Mouse (Mus musculus): ENCODE measurements around the gene Tbc1d10c. TPM values are rescaled to one million over a fixed set of nuclear protein-coding genes. Genes with fewer than 3 reads are reported as not detected.

Gene Tbc1d10c
- polyA plus RNA-seq, 1 experiment from 2014 or later: 8.1 TPM

- Histone ChIP-seq H3K9me3 (replicated peaks; ENCODE audit: control insufficient read depth, low read length) (no peaks in the 10 kb centered on the region), H3K4me2 (ENCODE audit: low read depth, low read length) (no peak overlapping the region), H3K4me1 (ENCODE audit: control insufficient read depth, low read depth, low read length) (peaks cover 39% of the 10 kb centered on the region), H3K9ac (ENCODE audit: low read depth, low read length) (no peak overlapping the region), H3K36me3 (ENCODE audit: control insufficient read depth, insufficient read depth) (peaks cover 3% of the 10 kb centered on the region), H3K4me3 (ENCODE audit: low read depth, low read length) (no peak overlapping the region), H3K27ac (ENCODE audit: low read length) (no peak overlapping the region), H3K27me3 (ENCODE audit: control insufficient read depth, insufficient read depth, low read depth, low read length) (no peaks in the 10 kb centered on the region)
- ATAC-seq (ENCODE audit: low read depth): no peak
- 75% methylated on average over 12 of the region's 12 CpGs for WGBS (ENCODE audit: insufficient replicate concordance)
Measured at GRCm38 (mm10) chr19:4189051-4189620, 1.9 kb downstream of the Tbc1d10c start.

GRCm38 (mm10) chr19:4187303-4187702 is 3.8 kb downstream of the Tbc1d10c start:
- Histone ChIP-seq H3K9ac (ENCODE audit: low read depth, low read length) (no peak overlapping the region), H3K4me3 (ENCODE audit: low read depth, low read length) (no peak overlapping the region), H3K9me3 (replicated peaks; ENCODE audit: control insufficient read depth, low read length) (no peaks in the 10 kb centered on the region), H3K27ac (ENCODE audit: low read length) (no peak overlapping the region), H3K36me3 (ENCODE audit: control insufficient read depth, insufficient read depth) (no peaks in the 10 kb centered on the region), H3K27me3 (ENCODE audit: control insufficient read depth, insufficient read depth, low read depth, low read length) (no peaks in the 10 kb centered on the region), H3K4me2 (ENCODE audit: low read depth, low read length) (no peak overlapping the region), H3K4me1 (ENCODE audit: control insufficient read depth, low read depth, low read length) (peaks cover 25% of the 10 kb centered on the region)
- 59% methylated on average over 3 of the region's 3 CpGs for WGBS (ENCODE audit: insufficient replicate concordance)
- no peak for ATAC-seq (ENCODE audit: low read depth)

- H3K4me2 ChIP-seq (ENCODE audit: low read depth, low read length): no peak overlapping the region; the same call in 1 of the 2 replicates
- peak; percentile 52 for ATAC-seq (ENCODE audit: low read depth)
- 29% methylated on average over 15 of the region's 15 CpGs for WGBS (ENCODE audit: insufficient replicate concordance)
- no peak overlapping the region for H3K4me3 ChIP-seq (ENCODE audit: low read depth, low read length)
- H3K36me3 ChIP-seq (ENCODE audit: control insufficient read depth, insufficient read depth): no peaks in the 10 kb centered on the region
- H3K9me3 ChIP-seq (replicated peaks; ENCODE audit: control insufficient read depth, low read length): no peaks in the 10 kb centered on the region
- H3K4me1 ChIP-seq (ENCODE audit: control insufficient read depth, low read depth, low read length): peaks cover 16% of the 10 kb centered on the region
- H3K27ac ChIP-seq (ENCODE audit: low read length): peak overlapping the region; percentile 69
- no peak overlapping the region for H3K9ac ChIP-seq (ENCODE audit: low read depth, low read length)
- no peaks in the 10 kb centered on the region for H3K27me3 ChIP-seq (ENCODE audit: control insufficient read depth, insufficient read depth, low read depth, low read length)
Measured at GRCm38 (mm10) chr19:4184976-4185975, 5.8 kb downstream of the Tbc1d10c start.

- Histone ChIP-seq H3K9ac (ENCODE audit: low read depth, low read length) (no peak overlapping the region), H3K9me3 (replicated peaks; ENCODE audit: control insufficient read depth, low read length) (no peaks in the 10 kb centered on the region), H3K4me3 (ENCODE audit: low read depth, low read length) (no peak overlapping the region), H3K36me3 (ENCODE audit: control insufficient read depth, insufficient read depth) (no peaks in the 10 kb centered on the region), H3K4me2 (ENCODE audit: low read depth, low read length) (no peak overlapping the region), H3K27me3 (ENCODE audit: control insufficient read depth, insufficient read depth, low read depth, low read length) (no peaks in the 10 kb centered on the region), H3K27ac (ENCODE audit: low read length) (no peak overlapping the region), H3K4me1 (ENCODE audit: control insufficient read depth, low read depth, low read length) (peaks cover 16% of the 10 kb centered on the region)
- 59% methylated on average over 2 of the region's 2 CpGs for WGBS (ENCODE audit: insufficient replicate concordance)
- ATAC-seq (ENCODE audit: low read depth): no peak
Measured at GRCm38 (mm10) chr19:4183689-4184088, 7.4 kb downstream of the Tbc1d10c start.

GRCm38 (mm10) chr19:4181892-4182291 is 9.2 kb downstream of the Tbc1d10c start:
- WGBS (ENCODE audit: insufficient replicate concordance): 43% methylated on average over 3 of the region's 3 CpGs
- peaks cover 16% of the 10 kb centered on the region for H3K4me1 ChIP-seq (ENCODE audit: control insufficient read depth, low read depth, low read length)
- ATAC-seq (ENCODE audit: low read depth): no peak
- no peaks in the 10 kb centered on the region for H3K36me3 ChIP-seq (ENCODE audit: control insufficient read depth, insufficient read depth)
- H3K9me3 ChIP-seq (replicated peaks; ENCODE audit: control insufficient read depth, low read length): no peaks in the 10 kb centered on the region
- H3K4me2 ChIP-seq (ENCODE audit: low read depth, low read length): no peak overlapping the region
- no peak overlapping the region for H3K9ac ChIP-seq (ENCODE audit: low read depth, low read length)
- no peak overlapping the region for H3K27ac ChIP-seq (ENCODE audit: low read length)
- no peaks in the 10 kb centered on the region for H3K27me3 ChIP-seq (ENCODE audit: control insufficient read depth, insufficient read depth, low read depth, low read length)
- no peak overlapping the region for H3K4me3 ChIP-seq (ENCODE audit: low read depth, low read length)

- H3K9ac ChIP-seq (ENCODE audit: low read depth, low read length): no peak overlapping the region
- 70% methylated on average over 7 of the region's 7 CpGs for WGBS (ENCODE audit: insufficient replicate concordance)
- no peak overlapping the region for H3K27ac ChIP-seq (ENCODE audit: low read length)
- no peaks in the 10 kb centered on the region for H3K36me3 ChIP-seq (ENCODE audit: control insufficient read depth, insufficient read depth)
- no peak for ATAC-seq (ENCODE audit: low read depth)
- H3K4me1 ChIP-seq (ENCODE audit: control insufficient read depth, low read depth, low read length): peaks cover 15% of the 10 kb centered on the region
- H3K9me3 ChIP-seq (replicated peaks; ENCODE audit: control insufficient read depth, low read length): no peaks in the 10 kb centered on the region
- no peak overlapping the region for H3K4me2 ChIP-seq (ENCODE audit: low read depth, low read length)
- H3K27me3 ChIP-seq (ENCODE audit: control insufficient read depth, insufficient read depth, low read depth, low read length): no peaks in the 10 kb centered on the region
- no peak overlapping the region for H3K4me3 ChIP-seq (ENCODE audit: low read depth, low read length)
Measured at GRCm38 (mm10) chr19:4180411-4180810, 10.7 kb downstream of the Tbc1d10c start.

GRCm38 (mm10) chr19:4175368-4175947 is 15.6 kb downstream of the Tbc1d10c start, which contains the start of gene Carns1:
TSS of gene Carns1 (minus strand) at chr19:4175479.
- Histone ChIP-seq H3K4me2 (ENCODE audit: low read depth, low read length) (peak within 1 kb of the TSS; percentile 38; the same call in 1 of the 2 replicates), H3K27me3 (ENCODE audit: control insufficient read depth, insufficient read depth, low read depth, low read length) (no peaks in the 10 kb centered on the region), H3K9ac (ENCODE audit: low read depth, low read length) (no peak within 1 kb of the TSS), H3K4me3 (ENCODE audit: low read depth, low read length) (no peak within 1 kb of the TSS), H3K9me3 (replicated peaks; ENCODE audit: control insufficient read depth, low read length) (no peaks in the 10 kb centered on the region), H3K4me1 (ENCODE audit: control insufficient read depth, low read depth, low read length) (peaks cover 6% of the 10 kb centered on the region), H3K36me3 (ENCODE audit: control insufficient read depth, insufficient read depth) (no peaks in the 10 kb centered on the region), H3K27ac (ENCODE audit: low read length) (no peak within 1 kb of the TSS)
- peak; percentile 26; the same call in 1 of the 2 replicates for ATAC-seq (ENCODE audit: low read depth)
- 22% methylated on average over 11 of the region's 11 CpGs for WGBS (ENCODE audit: insufficient replicate concordance)

GRCm38 (mm10) chr19:4172925-4173324 is 18.2 kb downstream of the Tbc1d10c start:
- Histone ChIP-seq H3K27ac (ENCODE audit: low read length) (no peak overlapping the region), H3K4me3 (ENCODE audit: low read depth, low read length) (no peak overlapping the region), H3K4me1 (ENCODE audit: control insufficient read depth, low read depth, low read length) (peaks cover 14% of the 10 kb centered on the region), H3K9ac (ENCODE audit: low read depth, low read length) (no peak overlapping the region; the same call in 1 of the 2 replicates), H3K36me3 (ENCODE audit: control insufficient read depth, insufficient read depth) (no peaks in the 10 kb centered on the region), H3K4me2 (ENCODE audit: low read depth, low read length) (no peak overlapping the region), H3K9me3 (replicated peaks; ENCODE audit: control insufficient read depth, low read length) (no peaks in the 10 kb centered on the region), H3K27me3 (ENCODE audit: control insufficient read depth, insufficient read depth, low read depth, low read length) (no peaks in the 10 kb centered on the region)
- 65% methylated on average over 11 of the region's 11 CpGs for WGBS (ENCODE audit: insufficient replicate concordance)
- no peak for ATAC-seq (ENCODE audit: low read depth)

All from liver, embryonic 16.5 days (tissue).